Mouse (Mus musculus) CD4-positive, CD25-positive, alpha-beta regulatory T cell, adult 4 months (primary cell): ENCODE data around the gene Mat2a. TPM values are rescaled to one million over a fixed set of nuclear protein-coding genes. Genes with fewer than 3 reads are reported as not detected.
"Not testable (repeated sequence)": the region's sequence is repeated elsewhere in the genome, so short reads cannot be mapped to it uniquely, and the experiment has no call there.

Experiments used
- ATAC-seq: one replicate; pipeline ENCODE4 v1.8.0; 2017
- polyA plus RNA-seq, 2 experiments: library from polyadenylated mRNA; unstranded; fragments of 100-300 nt; shearing (Covaris generic); gene quantifications; one replicate each; pipeline ENCODE4 v1.2.1; 2017

Mat2a gene
- 100 to 1,000 TPM; 222 to 239 TPM for polyA plus RNA-seq

DNA sequence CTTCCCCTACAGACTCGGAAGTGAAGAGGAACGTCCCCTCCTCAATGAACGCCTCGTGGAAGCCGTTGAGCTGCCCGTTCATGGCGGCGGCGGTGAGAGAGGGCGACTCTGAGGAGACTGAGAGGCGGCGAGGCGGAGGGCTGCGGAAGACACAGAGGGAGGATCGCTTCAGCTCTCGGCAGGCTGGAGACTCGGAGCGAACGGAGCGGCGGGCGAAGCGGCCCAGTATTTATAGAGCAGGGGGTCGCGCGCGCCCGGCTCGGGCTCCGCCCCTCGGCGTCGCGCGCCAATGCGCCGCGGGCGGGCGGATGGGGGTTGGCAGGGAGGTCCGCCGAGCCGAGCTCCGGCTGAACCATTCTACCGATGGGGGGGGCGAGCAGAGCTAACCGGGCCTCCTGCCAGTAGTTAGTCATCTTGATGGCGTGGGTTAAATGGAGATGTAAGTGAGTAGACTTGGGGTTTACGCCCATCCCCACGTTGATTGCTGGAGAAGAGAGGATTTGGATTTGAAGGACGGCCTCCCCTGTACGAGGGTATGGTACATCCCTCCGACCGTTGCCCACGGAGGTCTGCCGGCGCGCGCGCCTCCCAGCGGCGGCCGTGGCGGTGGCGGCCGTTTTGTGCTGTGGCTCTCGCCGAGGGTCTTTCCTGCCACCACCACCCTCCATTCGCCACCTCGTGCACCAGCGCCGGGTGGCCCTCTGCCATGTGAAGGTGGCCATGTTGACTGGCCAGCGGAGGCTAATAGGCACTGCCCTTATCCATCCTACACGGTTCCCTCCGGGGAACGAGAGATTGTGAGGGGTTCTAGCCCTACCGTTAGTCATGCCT lies at the start of gene Mat2a:
Mat2a (minus strand) TSS at position 204 of the 831 bp plus-strand sequence.
- peak; percentile 78 for ATAC-seq

- ATAC-seq = no peak
These were observed 49.5 kb upstream of the Mat2a start for GRCm38 (mm10) chr6:72488850-72489249.

DNA sequence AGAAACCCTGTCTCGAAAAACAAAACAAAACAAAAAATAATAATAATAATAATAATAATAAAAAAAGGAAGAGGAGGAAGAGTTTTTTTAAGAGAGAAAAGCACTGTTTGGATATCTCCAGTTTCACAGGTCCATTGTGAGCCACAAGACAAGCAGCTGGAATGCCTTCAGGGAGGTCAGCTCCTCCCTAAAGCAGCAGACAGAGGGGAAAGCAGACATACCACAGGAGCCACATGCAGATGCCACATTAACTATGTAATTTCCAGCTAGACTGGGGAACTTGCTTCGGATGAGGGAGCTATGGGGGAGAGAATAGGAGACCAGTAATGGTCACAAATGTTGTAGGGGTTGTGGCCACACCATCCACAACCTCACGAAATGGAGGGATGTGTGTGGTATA lies 47.9 kb upstream of the Mat2a start:
- ATAC-seq = no peak

- ATAC-seq = peak; percentile 75
These were observed 46.9 kb upstream of the Mat2a start for GRCm38 (mm10) chr6:72486307-72486706.

- no peak for ATAC-seq
These were observed 45.5 kb upstream of the Mat2a start for GRCm38 (mm10) chr6:72484887-72485286.

DNA sequence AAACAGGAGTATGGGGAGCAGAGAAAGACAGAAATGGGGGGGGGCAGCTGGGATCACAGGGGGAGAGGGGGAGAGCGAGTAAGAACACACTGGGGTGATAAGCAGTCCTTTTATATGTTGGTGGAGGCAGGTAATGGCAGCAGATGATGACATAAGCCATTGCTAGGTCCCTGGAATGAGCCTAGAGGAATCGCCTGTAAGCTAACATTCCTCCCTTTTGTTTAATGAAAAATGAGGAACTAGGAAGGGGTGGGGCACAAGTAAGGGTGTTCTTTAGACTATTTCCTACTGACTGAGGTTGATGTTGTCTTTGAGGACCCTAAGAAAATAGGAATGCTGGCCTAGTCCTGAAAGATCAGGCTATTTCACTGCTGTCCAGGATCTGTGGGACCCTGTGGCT lies 42.8 kb upstream of the Mat2a start:
- ATAC-seq = no peak

- no peak for ATAC-seq
These were observed 41.0 kb upstream of the Mat2a start for GRCm38 (mm10) chr6:72480422-72480702.

GRCm38 (mm10) chr6:72479645-72480421 lies 40.5 kb upstream of the Mat2a start:
- ATAC-seq = no peak

- not testable (repeated sequence) for ATAC-seq
These were observed 39.3 kb upstream of the Mat2a start for GRCm38 (mm10) chr6:72478691-72479090.

DNA sequence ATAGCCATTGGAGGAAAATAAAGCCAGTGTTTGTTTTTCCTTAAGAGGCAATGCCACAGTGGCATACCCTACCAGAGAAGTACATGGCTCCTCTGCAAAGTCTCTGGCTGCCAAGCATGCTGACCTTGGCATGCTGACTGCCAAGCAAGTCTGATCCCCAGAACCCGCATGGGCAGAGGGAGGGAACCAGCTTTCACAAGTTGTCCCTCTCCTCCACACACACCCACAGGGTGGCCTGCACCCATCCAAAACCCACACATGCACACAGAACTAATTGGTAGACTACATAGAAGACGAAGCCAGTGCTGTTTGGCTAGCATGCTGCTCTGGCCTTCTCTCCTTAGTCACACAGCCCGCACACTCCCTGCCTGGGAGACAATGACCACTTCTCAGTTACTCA lies 38.3 kb upstream of the Mat2a start:
- no peak for ATAC-seq

DNA sequence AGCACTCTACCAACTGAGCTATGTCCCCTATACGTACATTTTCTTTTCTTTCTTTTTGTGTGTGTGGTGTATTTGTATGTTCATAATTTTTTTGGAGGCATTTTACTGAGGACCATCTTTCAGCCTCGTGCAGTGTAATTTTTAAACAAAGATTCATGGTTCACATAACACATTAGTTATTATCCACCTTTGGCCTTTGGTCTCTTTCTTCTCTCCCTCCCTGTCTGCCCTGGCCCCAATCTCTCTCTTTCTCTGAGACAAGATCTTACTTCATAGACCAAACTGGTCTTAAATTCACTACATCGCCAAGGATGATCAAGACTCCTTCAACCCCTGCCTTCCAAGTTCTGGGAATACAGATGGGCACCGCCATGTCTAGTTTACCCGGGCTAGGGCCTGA lies 37.5 kb upstream of the Mat2a start:
- no peak for ATAC-seq

DNA sequence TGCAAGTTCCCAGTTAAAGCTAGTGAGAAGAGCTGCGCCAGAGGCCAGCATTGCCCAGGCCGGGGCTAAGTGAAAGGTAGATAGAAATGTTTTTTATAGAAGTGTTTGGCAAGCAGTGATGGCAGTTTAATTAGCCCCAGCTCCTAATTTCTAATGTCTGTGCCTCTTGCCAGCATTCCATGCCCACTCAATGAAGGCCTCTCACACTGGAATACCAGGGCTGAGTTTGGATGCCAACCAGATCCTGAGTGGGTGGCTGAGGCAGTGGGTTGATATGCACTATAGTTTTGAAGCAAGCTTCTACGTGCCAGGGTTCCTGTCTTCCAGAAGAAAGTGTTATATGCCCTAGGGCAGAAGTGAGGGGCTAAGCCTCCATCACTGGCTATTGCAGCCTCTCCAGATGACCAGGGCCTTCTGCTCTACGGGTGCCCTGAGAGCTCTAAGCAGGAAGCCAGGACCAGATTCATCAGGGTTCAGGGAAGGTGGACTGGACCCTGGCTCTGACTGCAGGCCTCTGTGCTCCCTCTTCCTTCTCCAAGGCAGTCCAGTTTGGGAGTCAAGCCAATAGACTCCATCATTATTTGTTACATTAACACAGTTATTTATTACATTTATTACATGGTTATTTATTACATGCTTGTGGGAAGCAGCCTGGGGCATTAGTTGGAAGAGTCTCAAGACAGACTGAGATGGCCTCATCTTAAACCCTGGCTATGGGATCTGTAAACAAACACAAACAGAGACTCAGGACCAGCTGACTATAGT lies 36.0 kb upstream of the Mat2a start:
- ATAC-seq = no peak

DNA sequence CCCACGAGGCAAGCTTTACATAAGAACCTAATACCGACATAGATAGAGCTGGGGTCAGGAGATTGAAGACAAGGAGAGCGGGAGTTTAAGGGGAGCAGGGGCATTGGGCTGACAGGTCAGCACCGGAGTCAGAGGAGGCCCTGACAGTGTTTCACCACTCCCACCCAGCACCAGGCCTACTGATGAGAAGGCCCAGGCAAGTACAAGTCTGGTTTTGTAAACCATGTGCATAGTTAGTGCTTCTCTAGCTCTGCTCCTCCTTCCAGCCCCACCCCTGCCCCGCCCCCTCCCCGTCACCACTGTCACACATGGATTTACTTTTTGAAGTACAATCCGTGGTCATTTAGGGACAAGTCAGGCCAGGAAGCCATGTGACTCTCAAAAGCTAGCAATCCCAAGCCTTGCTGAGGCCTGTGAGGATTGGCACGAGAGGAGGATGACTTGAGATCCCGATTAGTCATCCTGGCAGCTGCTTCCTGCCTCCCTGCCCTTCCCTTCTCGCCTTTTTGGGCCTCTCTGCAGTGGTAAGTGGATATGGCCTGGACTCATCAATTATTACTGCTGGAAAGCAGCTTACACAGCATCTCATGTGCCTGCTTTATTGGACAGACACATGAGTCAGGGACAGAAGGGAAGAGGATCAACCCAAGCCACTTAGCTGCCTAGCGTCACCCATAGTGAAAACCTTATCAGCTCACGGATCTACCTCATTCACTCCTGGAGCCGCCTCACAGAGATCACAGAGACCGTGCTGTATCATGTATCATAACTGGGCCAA lies 34.1 kb upstream of the Mat2a start:
- ATAC-seq = no peak

DNA sequence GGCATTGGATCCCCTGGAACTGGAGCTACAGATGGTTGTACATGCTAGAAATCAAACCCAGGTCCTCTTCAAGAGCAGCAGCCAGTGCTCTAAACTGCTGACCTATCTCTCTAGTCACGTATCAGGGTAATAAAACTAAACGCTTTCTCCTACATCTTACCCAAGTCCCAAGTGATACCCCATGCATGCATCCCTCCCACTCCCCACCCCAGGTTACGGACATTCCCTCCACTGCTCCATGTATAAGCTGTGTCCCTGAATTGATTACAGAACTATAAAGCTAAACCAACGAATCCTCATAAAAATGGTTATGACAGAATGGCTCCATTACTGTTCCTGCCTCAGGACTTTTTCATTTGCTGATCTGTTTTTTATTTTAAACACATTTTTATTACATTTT lies 26.8 kb upstream of the Mat2a start:
- ATAC-seq = no peak

- ATAC-seq = no peak
These were observed 26.2 kb upstream of the Mat2a start for GRCm38 (mm10) chr6:72465361-72466157.

DNA sequence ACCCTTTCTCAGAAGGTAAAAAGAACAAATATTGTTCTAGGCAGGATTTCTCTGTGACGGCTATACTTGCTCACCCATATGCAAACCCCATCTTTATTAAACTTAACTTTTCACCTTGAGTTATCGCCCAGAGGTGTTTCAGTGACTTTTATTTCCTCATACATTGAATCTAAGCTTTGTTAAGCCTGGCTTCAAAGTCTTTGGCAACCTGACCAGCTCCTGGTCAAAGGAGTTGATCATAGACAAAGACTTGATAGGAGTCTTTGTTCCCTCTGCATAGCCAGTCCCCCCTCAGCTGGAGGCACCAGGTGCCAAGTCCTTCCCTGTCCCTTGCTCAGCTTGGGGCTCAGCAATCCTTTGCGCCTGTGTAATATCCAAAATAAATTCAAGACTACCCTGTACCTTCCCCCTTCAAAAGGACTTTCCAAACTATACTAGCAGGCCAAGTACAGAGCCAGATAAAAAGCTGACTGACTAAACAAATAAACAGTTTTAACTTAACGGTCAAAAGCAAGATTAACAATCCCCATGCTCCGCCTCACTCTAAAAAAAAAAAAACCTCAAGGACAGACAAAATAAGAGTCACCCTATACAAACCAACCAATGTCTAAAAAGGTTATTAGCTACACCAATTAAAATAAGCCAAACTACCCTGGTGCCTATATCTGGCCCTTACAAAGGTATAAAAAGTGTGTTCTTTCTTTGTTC lies 23.3 kb upstream of the Mat2a start:
- ATAC-seq = not testable (repeated sequence)

GRCm38 (mm10) chr6:72460036-72460801 lies 20.9 kb upstream of the Mat2a start:
- no peak for ATAC-seq

GRCm38 (mm10) chr6:72458921-72459320 lies 19.6 kb upstream of the Mat2a start:
- no peak for ATAC-seq

DNA sequence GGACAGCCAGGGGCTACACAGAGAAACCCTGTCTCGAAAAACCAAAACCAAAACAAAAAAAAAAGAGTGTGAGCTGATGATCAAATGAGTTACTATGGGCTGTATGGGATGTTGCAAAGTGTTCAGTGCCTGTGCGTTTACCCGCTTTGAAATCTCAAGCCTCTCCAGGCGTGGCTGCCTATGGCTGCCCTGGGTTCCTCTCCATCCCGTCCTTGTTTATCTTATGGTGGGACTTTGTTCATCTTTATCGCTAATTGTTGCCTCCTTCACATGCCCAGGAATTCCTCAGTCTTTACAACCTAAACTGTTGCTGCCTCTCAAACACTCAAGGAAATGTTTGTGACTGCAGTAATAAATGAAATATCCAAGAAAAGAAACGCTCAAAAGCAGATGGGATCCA lies 19.1 kb upstream of the Mat2a start:
- ATAC-seq = no peak

DNA sequence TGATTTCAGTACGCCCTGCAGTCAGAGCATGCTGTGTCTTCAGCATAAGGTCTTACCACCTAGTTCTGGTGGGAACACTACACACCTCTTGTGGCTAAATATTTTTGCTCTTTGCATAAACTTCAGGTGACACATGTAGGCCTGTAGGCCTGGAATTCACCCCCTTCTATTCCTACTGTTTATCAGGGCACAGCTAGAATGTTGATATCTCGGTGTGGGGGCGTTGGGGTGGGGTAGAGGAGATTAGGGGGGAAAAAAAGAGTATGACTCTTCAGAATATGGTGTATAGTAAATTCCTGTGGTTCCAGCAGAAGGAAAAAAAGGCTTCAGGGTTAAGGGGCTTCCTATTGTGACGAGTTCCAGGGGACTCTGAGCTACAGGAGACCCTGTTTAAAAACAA lies 17.2 kb upstream of the Mat2a start:
- ATAC-seq = no peak
